ENCODE assay signal across 8 mouse cellular contexts in genomic region chr6:107528877-107529864, GRCm38 (mm10). TPM values are rescaled to one million over a fixed set of nuclear protein-coding genes. Genes with fewer than 3 reads are reported as not detected.
DNase-seq lines count a peak whose midpoint lies in the region; ATAC-seq and TF ChIP-seq lines count a peak whose summit lies in the region.

TSS of gene Lrrn1 (plus strand) at chr6:107529768.

- no peaks in the 10 kb centered on the region for H3K9me3 ChIP-seq in heart, embryonic 12.5 days (replicated peaks)
- no peaks in the 10 kb centered on the region for H3K9me3 ChIP-seq in forebrain, embryonic 15.5 days
- H3K9me3 ChIP-seq in hindbrain, postnatal 0 days (ENCODE audit: low read length): no peaks in the 10 kb centered on the region
- no peaks in the 10 kb centered on the region for H3K9me3 ChIP-seq in neural tube, embryonic 12.5 days

- WGBS in heart, embryonic 12.5 days: 9% methylated on average over 22 of the region's 43 CpGs
- 3% methylated on average over 30 of the region's 43 CpGs for WGBS in forebrain, embryonic 15.5 days
- 4% methylated on average over 27 of the region's 43 CpGs for WGBS in hindbrain, postnatal 0 days
- 3% methylated on average over 34 of the region's 43 CpGs for WGBS in neural tube, embryonic 12.5 days

- peak within 1 kb of the TSS; percentile 64 for H3K4me3 ChIP-seq in heart, embryonic 12.5 days
- peak within 1 kb of the TSS; percentile 66 for H3K4me3 ChIP-seq in forebrain, embryonic 15.5 days
- peak within 1 kb of the TSS; percentile 90 for H3K4me3 ChIP-seq in hindbrain, postnatal 0 days (ENCODE audit: low read length)
- H3K4me3 ChIP-seq in neural tube, embryonic 12.5 days: peak within 1 kb of the TSS; percentile 88

- DNase-seq in heart, adult 8-10 months (ENCODE audit: low spot score): no peak
- peak; percentile 89 for DNase-seq in cerebellum, adult 11-12 months
- peak; percentile 93 for DNase-seq in hindbrain, postnatal 0 days (ENCODE audit: low spot score)
- DNase-seq in left cerebral cortex, postnatal 14 days (ENCODE audit: low spot score in 2 of 2): peak; percentile 74 to 82
- peak; percentile 2 for DNase-seq in urinary bladder, postnatal 25 days (ENCODE audit: low spot score)

- H3K36me3 ChIP-seq in heart, embryonic 12.5 days: no peaks in the 10 kb centered on the region
- no peaks in the 10 kb centered on the region for H3K36me3 ChIP-seq in forebrain, embryonic 15.5 days
- H3K36me3 ChIP-seq in hindbrain, postnatal 0 days (ENCODE audit: insufficient read depth, low read length): no peaks in the 10 kb centered on the region
- no peaks in the 10 kb centered on the region for H3K36me3 ChIP-seq in neural tube, embryonic 12.5 days

- peaks cover 13% of the 10 kb centered on the region for H3K4me1 ChIP-seq in heart, embryonic 12.5 days (replicated peaks)
- peaks cover 31% of the 10 kb centered on the region for H3K4me1 ChIP-seq in forebrain, embryonic 15.5 days
- peaks cover 3% of the 10 kb centered on the region; the same call in 1 of the 2 replicates for H3K4me1 ChIP-seq in hindbrain, postnatal 0 days (ENCODE audit: insufficient read depth, low read length)
- H3K4me1 ChIP-seq in neural tube, embryonic 12.5 days: peaks cover 15% of the 10 kb centered on the region

- peak; percentile 49 for TF ChIP-seq CTCF in hindbrain, postnatal 0 days (IDR thresholded peaks at IDR 0.05; ENCODE audit: low read depth)

- H3K27ac ChIP-seq in heart, embryonic 12.5 days (ENCODE audit: poor library complexity, severe bottlenecking): no peak within 1 kb of the TSS
- peak within 1 kb of the TSS; percentile 89 for H3K27ac ChIP-seq in forebrain, embryonic 15.5 days (replicated peaks)
- H3K27ac ChIP-seq in hindbrain, postnatal 0 days: peak within 1 kb of the TSS; percentile 80
- peak within 1 kb of the TSS; percentile 81 for H3K27ac ChIP-seq in neural tube, embryonic 12.5 days

- intact Hi-C loops in left cerebral cortex, postnatal 14 days (cut with DNase I): no loop called here

- peak within 1 kb of the TSS; percentile 62 for H3K9ac ChIP-seq in heart, embryonic 12.5 days
- H3K9ac ChIP-seq in forebrain, embryonic 15.5 days (replicated peaks): peak within 1 kb of the TSS; percentile 78
- peak within 1 kb of the TSS; percentile 86 for H3K9ac ChIP-seq in hindbrain, postnatal 0 days (replicated peaks; ENCODE audit: low read length)
- peak within 1 kb of the TSS; percentile 90 for H3K9ac ChIP-seq in neural tube, embryonic 12.5 days

- H3K4me2 ChIP-seq in heart, embryonic 12.5 days: peak within 1 kb of the TSS; percentile 98
- peak within 1 kb of the TSS; percentile 53 for H3K4me2 ChIP-seq in forebrain, embryonic 15.5 days (replicated peaks)
- peak within 1 kb of the TSS; percentile 72 for H3K4me2 ChIP-seq in hindbrain, postnatal 0 days (ENCODE audit: low read depth, low read length)
- peak within 1 kb of the TSS; percentile 65 for H3K4me2 ChIP-seq in neural tube, embryonic 12.5 days (replicated peaks)

- H3K27me3 ChIP-seq in heart, embryonic 12.5 days (replicated peaks): peaks cover 41% of the 10 kb centered on the region
- no peaks in the 10 kb centered on the region for H3K27me3 ChIP-seq in forebrain, embryonic 15.5 days
- H3K27me3 ChIP-seq in hindbrain, postnatal 0 days (ENCODE audit: insufficient read depth, low read length): no peaks in the 10 kb centered on the region
- no peaks in the 10 kb centered on the region for H3K27me3 ChIP-seq in neural tube, embryonic 12.5 days (replicated peaks)

- peak; percentile 83 for ATAC-seq in heart, embryonic 12.5 days (ENCODE audit: insufficient number of reproducible peaks, low FRiP score)
- peak; percentile 95 for ATAC-seq in forebrain, embryonic 15.5 days (replicated peaks)
- peak; percentile 95 for ATAC-seq in hindbrain, postnatal 0 days
- ATAC-seq in neural tube, embryonic 12.5 days (ENCODE audit: low FRiP score, low read depth): peak; percentile 95

RNA-seq across cellular contexts. Expression of gene Lrrn1, which starts in this region (rescaled TPM):
- polyA plus RNA-seq in heart, embryonic 12.5 days (2016; fragmentation: Nextera tagmentation; extraction: Ambion mirVana): 2.4 and 2.5 TPM in 2 replicates
- total RNA-seq in heart, adult 8-10 months (2022): under 1 TPM; 0.08 to 0.25 (median 0.18) TPM
- 36.2 and 41.5 TPM in 2 replicates for polyA plus RNA-seq in forebrain, embryonic 15.5 days (2015; fragmentation: Nextera tagmentation; extraction: Ambion mirVana)
- total RNA-seq in hindbrain, postnatal 0 days (2014; rRNA removed): 71.2 and 73.5 TPM in 2 replicates
- polyA plus RNA-seq in hindbrain, postnatal 0 days (2015; fragmentation: Nextera tagmentation; extraction: Ambion mirVana): 58.1 and 60.2 TPM in 2 replicates
- 10 to 100 TPM; 42.8 to 51.6 TPM for total RNA-seq in left cerebral cortex, postnatal 14 days (2021)
- polyA plus RNA-seq in neural tube, embryonic 12.5 days (2016; fragmentation: Nextera tagmentation; extraction: Ambion mirVana): 104 and 119 TPM in 2 replicates

Comparison
In these comparisons a context has a peak if more than half of its experiments do, and no peak if none do; other contexts are left out.
1. RNA of gene Lrrn1 (total RNA-seq): 71.2 to 73.5 TPM in hindbrain, postnatal 0 days and 42.8 to 51.6 TPM in left cerebral cortex, postnatal 14 days; 0.08 to 0.25 TPM in heart, adult 8-10 months; every median in the first group is over 10 times any median in the second.
2. RNA of gene Lrrn1 (polyA plus RNA-seq): 104 to 119 TPM in neural tube, embryonic 12.5 days, 58.1 to 60.2 TPM in hindbrain, postnatal 0 days and 36.2 to 41.5 TPM in forebrain, embryonic 15.5 days; 2.4 to 2.5 TPM in heart, embryonic 12.5 days; every median in the first group is over 10 times any median in the second.
3. Peak in every context shown above with its lines, with median percentiles within 50 percentile points of each other: ATAC-seq, H3K4me2 ChIP-seq, H3K4me3 ChIP-seq and H3K9ac ChIP-seq.